Mouse (Mus musculus): ENCODE results near the gene Xylb.
A peak's percentile ranks its signal among the peaks of the same experiment; 100 is the strongest.

Xylb gene

GRCm38 (mm10) chr9:119340909-119341816 is 16.0 kb upstream of the Xylb start, which contains the start of gene Myd88:
Gene Myd88 (minus strand): TSS chr9:119341411.
- peak; percentile 100 for DNase-seq (ENCODE audit: low read depth, low spot score)

- no peak for DNase-seq (ENCODE audit: low read depth, low spot score)
Observed at GRCm38 (mm10) chr9:119342728-119343127, 14.5 kb upstream of the Xylb start.

- DNase-seq (ENCODE audit: low read depth, low spot score), result no peak
Observed at GRCm38 (mm10) chr9:119346376-119346775, 10.8 kb upstream of the Xylb start.

- no peak for DNase-seq (ENCODE audit: low read depth, low spot score)
Observed at GRCm38 (mm10) chr9:119350531-119350930, 6.7 kb upstream of the Xylb start.

- DNase-seq (ENCODE audit: low read depth, low spot score), result peak; percentile 39
Observed at GRCm38 (mm10) chr9:119350947-119351705, 6.1 kb upstream of the Xylb start.

GRCm38 (mm10) chr9:119352060-119352459 is 5.1 kb upstream of the Xylb start:
- peak; percentile 86 for DNase-seq (ENCODE audit: low read depth, low spot score)

- DNase-seq (ENCODE audit: low read depth, low spot score), result no peak
Observed at GRCm38 (mm10) chr9:119353926-119354325, 3.3 kb upstream of the Xylb start.

- no peak for DNase-seq (ENCODE audit: low read depth, low spot score)
Observed at GRCm38 (mm10) chr9:119355943-119356342, 1.2 kb upstream of the Xylb start.

- DNase-seq (ENCODE audit: low read depth, low spot score), result no peak
Observed at GRCm38 (mm10) chr9:119358058-119358429, 863 bp downstream of the Xylb start.

GRCm38 (mm10) chr9:119361416-119361815 is 4.2 kb downstream of the Xylb start:
- DNase-seq (ENCODE audit: low read depth, low spot score), result no peak

- DNase-seq (ENCODE audit: low read depth, low spot score), result no peak
Observed at GRCm38 (mm10) chr9:119363229-119363628, 6.0 kb downstream of the Xylb start.

GRCm38 (mm10) chr9:119365284-119365683 is 8.1 kb downstream of the Xylb start, which contains the start of gene Slc22a14:
Gene Slc22a14 (minus strand): TSS chr9:119365553.
- DNase-seq (ENCODE audit: low read depth, low spot score), result no peak

- DNase-seq (ENCODE audit: low read depth, low spot score), result no peak
Observed at GRCm38 (mm10) chr9:119368367-119368766, 11.2 kb downstream of the Xylb start.

GRCm38 (mm10) chr9:119370770-119371169 is 13.6 kb downstream of the Xylb start:
- peak; percentile 26 for DNase-seq (ENCODE audit: low read depth, low spot score)

- DNase-seq (ENCODE audit: low read depth, low spot score), result no peak
Observed at GRCm38 (mm10) chr9:119371251-119371650, 14.1 kb downstream of the Xylb start.

GRCm38 (mm10) chr9:119375008-119375407 is 17.8 kb downstream of the Xylb start:
- DNase-seq (ENCODE audit: low read depth, low spot score), result no peak

GRCm38 (mm10) chr9:119375556-119375955 is 18.4 kb downstream of the Xylb start:
- DNase-seq (ENCODE audit: low read depth, low spot score), result no peak

- DNase-seq (ENCODE audit: low read depth, low spot score), result no peak
Observed at GRCm38 (mm10) chr9:119378231-119378630, 21.1 kb downstream of the Xylb start.

- no peak for DNase-seq (ENCODE audit: low read depth, low spot score)
Observed at GRCm38 (mm10) chr9:119382603-119383002, 25.4 kb downstream of the Xylb start.

- peak; percentile 51 for DNase-seq (ENCODE audit: low read depth, low spot score)
Observed at GRCm38 (mm10) chr9:119388956-119389355, 31.8 kb downstream of the Xylb start.

- DNase-seq (ENCODE audit: low read depth, low spot score), result no peak
Observed at GRCm38 (mm10) chr9:119390214-119390613, 33.0 kb downstream of the Xylb start.

- DNase-seq (ENCODE audit: low read depth, low spot score), result no peak
Observed at GRCm38 (mm10) chr9:119394808-119395207, 37.6 kb downstream of the Xylb start.
